Mouse (Mus musculus): ENCODE data around the gene Olfr700. TPM values are rescaled to one million over a fixed set of nuclear protein-coding genes. Genes with fewer than 3 reads are reported as not detected.

Olfr700 gene
- polyA plus RNA-seq, 1 experiment from 2014 or later: not detected

- ATAC-seq (replicated peaks; ENCODE audit: low FRiP score) (no peak), DNase-seq (ENCODE audit: low spot score) (no peak)
- H3K4me3 ChIP-seq (ENCODE audit: low read depth, low read length): no peak overlapping the region
- no peak overlapping the region for H3K27ac ChIP-seq (ENCODE audit: low read depth, low read length)
- H3K4me1 ChIP-seq (replicated peaks; ENCODE audit: control insufficient read depth, insufficient read depth, low read length): no peaks in the 10 kb centered on the region
- H3K4me2 ChIP-seq (ENCODE audit: low read depth, low read length, severe bottlenecking): no peak overlapping the region
- 87% methylated on average over 2 of the region's 2 CpGs for WGBS
- no peaks in the 10 kb centered on the region for H3K27me3 ChIP-seq (ENCODE audit: control insufficient read depth, insufficient read depth, low read length)
- no peaks in the 10 kb centered on the region for H3K9me3 ChIP-seq (ENCODE audit: control insufficient read depth, low read length)
- no peak overlapping the region for H3K9ac ChIP-seq (ENCODE audit: low read length)
- H3K36me3 ChIP-seq (ENCODE audit: control insufficient read depth, insufficient read depth, low read length): no peaks in the 10 kb centered on the region
Measured at GRCm38 (mm10) chr7:106758800-106759199, 49.8 kb downstream of the Olfr700 start.

Other genes with a start within 250 kb of the Olfr700 start
- not detected in 2 replicates for gene Olfr693, start 128.2 kb downstream of the Olfr700 start, polyA plus RNA-seq (2014; fragmentation: Nextera tagmentation; extraction: Ambion mirVana)
- gene Olfr694, start 117.0 kb downstream of the Olfr700 start, polyA plus RNA-seq (2014; fragmentation: Nextera tagmentation; extraction: Ambion mirVana): not detected in 2 replicates
- not detected in 2 replicates for gene Olfr695, start 92.4 kb downstream of the Olfr700 start, polyA plus RNA-seq (2014; fragmentation: Nextera tagmentation; extraction: Ambion mirVana)
- not detected in 2 replicates for gene Olfr697, start 66.4 kb downstream of the Olfr700 start, polyA plus RNA-seq (2014; fragmentation: Nextera tagmentation; extraction: Ambion mirVana)
- gene Olfr698, start 53.4 kb downstream of the Olfr700 start, polyA plus RNA-seq (2014; fragmentation: Nextera tagmentation; extraction: Ambion mirVana): not detected in 2 replicates
- gene Olfr699, start 15.6 kb downstream of the Olfr700 start, polyA plus RNA-seq (2014; fragmentation: Nextera tagmentation; extraction: Ambion mirVana): not detected in 2 replicates
- not detected in 2 replicates for gene Olfr701, start 5.3 kb upstream of the Olfr700 start, polyA plus RNA-seq (2014; fragmentation: Nextera tagmentation; extraction: Ambion mirVana)
- gene Olfr702, start 25.1 kb upstream of the Olfr700 start, polyA plus RNA-seq (2014; fragmentation: Nextera tagmentation; extraction: Ambion mirVana): not detected in 2 replicates
- not detected in 2 replicates for gene Olfr703, start 34.5 kb upstream of the Olfr700 start, polyA plus RNA-seq (2014; fragmentation: Nextera tagmentation; extraction: Ambion mirVana)
- not detected in 2 replicates for gene Olfr704, start 54.4 kb upstream of the Olfr700 start, polyA plus RNA-seq (2014; fragmentation: Nextera tagmentation; extraction: Ambion mirVana)
- not detected in 2 replicates for gene Olfr705, start 68.1 kb upstream of the Olfr700 start, polyA plus RNA-seq (2014; fragmentation: Nextera tagmentation; extraction: Ambion mirVana)
- not detected in 2 replicates for gene Olfr706, start 79.3 kb upstream of the Olfr700 start, polyA plus RNA-seq (2014; fragmentation: Nextera tagmentation; extraction: Ambion mirVana)
- gene Olfr707, start 92.4 kb upstream of the Olfr700 start, polyA plus RNA-seq (2014; fragmentation: Nextera tagmentation; extraction: Ambion mirVana): not detected in 2 replicates
- not detected in 2 replicates for gene Olfr1532-ps1, start 99.2 kb upstream of the Olfr700 start, polyA plus RNA-seq (2014; fragmentation: Nextera tagmentation; extraction: Ambion mirVana)
- not detected in 2 replicates for gene Olfr709-ps1, start 123.4 kb upstream of the Olfr700 start, polyA plus RNA-seq (2014; fragmentation: Nextera tagmentation; extraction: Ambion mirVana)
- not detected in 2 replicates for gene Olfr710, start 139.5 kb upstream of the Olfr700 start, polyA plus RNA-seq (2014; fragmentation: Nextera tagmentation; extraction: Ambion mirVana)
- gene Olfr6, start 155.1 kb upstream of the Olfr700 start, polyA plus RNA-seq (2014; fragmentation: Nextera tagmentation; extraction: Ambion mirVana): not detected in 2 replicates
- gene Olfr711, start 166.6 kb upstream of the Olfr700 start, polyA plus RNA-seq (2014; fragmentation: Nextera tagmentation; extraction: Ambion mirVana): not detected in 2 replicates
- gene Olfr2, start 197.2 kb upstream of the Olfr700 start, polyA plus RNA-seq (2014; fragmentation: Nextera tagmentation; extraction: Ambion mirVana): not detected in 2 replicates
- gene Olfr713, start 222.3 kb upstream of the Olfr700 start, polyA plus RNA-seq (2014; fragmentation: Nextera tagmentation; extraction: Ambion mirVana): not detected in 2 replicates